Mouse (Mus musculus) heart, embryonic 16.5 days (tissue): ENCODE measurements at regions not wholly inside any gene's neighbourhood (a gene's known extent, or its start where the extent isn't known, plus 50 kb on each side); places are given as distances from the start of the nearest gene placed in this dataset.

Experiments used
- ATAC-seq: fragments of 200-750 bp; cut with Nextera tagmentation; replicated peaks from 2 replicates; pipeline ENCODE4 v1.8.0; 2017; ENCODE audit warnings: moderate number of reproducible peaks; ENCODE audit not compliant: insufficient read depth, low FRiP score; ENCODE audit errors: extremely low read depth
- H3K27ac ChIP-seq: fragments of 300-500 bp; sonication (generic); 2 replicates; pipeline ENCODE4 v1.5.1; 2014; ENCODE audit warnings: mild to moderate bottlenecking, low read length, control low read depth, moderate library complexity
- H3K27me3 ChIP-seq: fragments of 300-500 bp; sonication (generic); 2 replicates; pipeline ENCODE4 v1.6.1; 2014; ENCODE audit warnings: low read length, mixed read lengths; ENCODE audit not compliant: control insufficient read depth, insufficient read depth
- H3K36me3 ChIP-seq: fragments of 300-500 bp; sonication (generic); 2 replicates; pipeline ENCODE4 v1.6.1; 2014; ENCODE audit not compliant: control insufficient read depth, insufficient read depth
- H3K4me1 ChIP-seq: fragments of 300-500 bp; sonication (generic); 2 replicates; pipeline ENCODE4 v1.6.1; 2014; ENCODE audit warnings: low read length, mixed read lengths; ENCODE audit not compliant: control insufficient read depth, insufficient read depth
- H3K4me2 ChIP-seq: fragments of 300-500 bp; sonication (generic); 2 replicates; pipeline ENCODE4 v1.6.1; 2014; ENCODE audit warnings: low read depth, mild to moderate bottlenecking, control low read depth, low read length
- H3K4me3 ChIP-seq: fragments of 300-500 bp; sonication (generic); 2 replicates; pipeline ENCODE4 v1.5.1; 2014; ENCODE audit warnings: mild to moderate bottlenecking, control low read depth, low read length
- H3K9ac ChIP-seq: fragments of 300-500 bp; sonication (generic); 2 replicates; pipeline ENCODE4 v1.6.1; 2014; ENCODE audit warnings: low read length, control low read depth
- H3K9me3 ChIP-seq: fragments of 300-500 bp; sonication (generic); replicated peaks from 2 replicates; pipeline ENCODE4 v1.6.1; 2016; ENCODE audit warnings: low read length; ENCODE audit not compliant: control insufficient read depth
- WGBS: fragments of 180-500 bp; shearing (Covaris S2); extraction: QIAGEN DNeasy Blood & Tissue Kit; methylation state at CpG from one replicate; pipeline ENCODE4 v1.1.7; 2014; 5-methylcytosine and 5-hydroxymethylcytosine counted together

DNA sequence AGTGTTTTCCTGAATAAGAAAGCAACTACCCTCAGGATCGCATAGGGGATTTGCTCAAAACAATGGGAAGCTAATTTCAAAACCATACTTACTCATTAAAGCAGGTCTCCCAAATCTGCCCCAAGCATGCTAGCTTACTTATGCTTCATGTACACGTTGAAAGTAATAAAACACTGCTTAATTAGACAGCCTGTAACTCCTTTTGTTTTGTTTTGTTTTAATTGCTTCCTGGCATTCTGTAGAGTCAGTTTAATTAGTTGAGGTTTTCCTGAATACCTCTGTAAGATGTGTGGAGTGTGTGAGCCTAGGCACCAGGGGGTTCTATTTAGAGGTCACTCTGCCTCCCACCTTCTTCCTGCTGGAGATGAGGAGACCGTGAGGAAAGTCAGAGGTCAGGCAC is 147.9 kb downstream of the Nufip1 start:
- Histone ChIP-seq H3K36me3 (no peaks in the 10 kb centered on the region), H3K27ac (no peak overlapping the region), H3K9me3 (no peaks in the 10 kb centered on the region), H3K9ac (no peak overlapping the region), H3K27me3 (no peaks in the 10 kb centered on the region), H3K4me1 (peaks cover 3% of the 10 kb centered on the region; the same call in 1 of the 2 replicates), H3K4me2 (no peak overlapping the region), H3K4me3 (no peak overlapping the region)
- 40% methylated on average over 3 of the region's 3 CpGs for whole genome bisulfite sequencing
- no peak for ATAC-seq

DNA sequence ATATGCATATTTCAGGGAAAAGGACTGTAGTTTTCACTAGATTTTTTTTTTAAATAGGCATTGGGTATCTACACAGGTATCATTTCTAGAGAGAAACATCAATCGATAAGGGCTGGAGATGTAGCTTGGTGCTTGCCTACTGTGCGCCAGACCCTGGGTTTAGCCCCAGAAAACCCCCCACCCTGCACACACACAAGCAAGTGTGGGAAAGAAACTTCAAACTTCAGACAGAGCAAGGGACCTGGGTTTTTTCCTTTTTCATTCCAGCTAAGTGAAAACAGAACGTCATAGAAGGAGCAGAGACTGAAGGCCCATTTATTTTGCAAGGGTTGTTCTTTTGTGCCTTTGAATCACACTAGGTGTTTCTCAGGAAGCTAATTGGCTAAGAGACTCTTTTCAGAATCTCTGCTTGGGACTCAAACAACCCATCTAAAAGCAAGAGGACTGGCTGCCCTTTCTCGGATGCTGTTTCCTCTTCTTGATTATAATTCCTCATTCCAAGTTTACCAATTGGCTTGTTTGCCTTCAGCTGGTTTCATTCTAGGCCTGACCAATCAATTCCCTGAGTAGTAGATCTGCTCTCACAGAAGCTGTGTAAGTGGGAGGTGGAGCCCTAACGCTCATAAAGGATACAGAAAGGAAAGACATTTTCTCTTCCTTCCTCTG is 150.1 kb downstream of the Nufip1 start:
- H3K36me3 ChIP-seq = no peaks in the 10 kb centered on the region
- no peak overlapping the region for H3K4me2 ChIP-seq
- H3K27ac ChIP-seq = no peak overlapping the region
- no peaks in the 10 kb centered on the region for H3K27me3 ChIP-seq
- no peak overlapping the region for H3K4me3 ChIP-seq
- no peaks in the 10 kb centered on the region for H3K4me1 ChIP-seq
- no peaks in the 10 kb centered on the region for H3K9me3 ChIP-seq
- ATAC-seq = no peak
- H3K9ac ChIP-seq = no peak overlapping the region
- 76% methylated on average over 5 of the region's 5 CpGs for WGBS

DNA sequence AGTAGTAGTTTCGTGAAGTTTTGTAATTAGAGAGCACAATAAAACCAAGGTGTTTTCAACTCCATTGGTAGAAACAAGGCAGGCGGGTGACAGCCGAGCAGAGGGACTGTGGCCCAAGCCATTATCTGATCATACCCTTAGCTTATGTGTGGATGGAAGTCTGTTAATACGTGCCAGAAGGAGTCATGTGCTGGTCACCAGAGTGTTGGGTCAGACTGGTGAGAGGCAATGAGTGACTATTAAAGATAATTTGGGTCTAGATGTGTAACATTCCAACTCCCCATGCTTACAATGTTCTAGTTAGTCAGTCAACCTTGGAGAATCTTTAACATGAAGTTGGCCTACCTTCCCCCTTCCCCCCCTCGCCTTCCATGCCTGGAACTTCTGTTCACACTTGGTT is 151.1 kb upstream of the Tsc22d1 start:
- no peaks in the 10 kb centered on the region for H3K4me1 ChIP-seq
- no peaks in the 10 kb centered on the region for H3K36me3 ChIP-seq
- ATAC-seq = no peak
- H3K27ac ChIP-seq = no peak overlapping the region
- H3K27me3 ChIP-seq = no peaks in the 10 kb centered on the region
- H3K4me3 ChIP-seq = no peak overlapping the region
- H3K9ac ChIP-seq = no peak overlapping the region
- WGBS = 91% methylated on average over 5 of the region's 5 CpGs
- no peaks in the 10 kb centered on the region for H3K9me3 ChIP-seq
- no peak overlapping the region for H3K4me2 ChIP-seq

DNA sequence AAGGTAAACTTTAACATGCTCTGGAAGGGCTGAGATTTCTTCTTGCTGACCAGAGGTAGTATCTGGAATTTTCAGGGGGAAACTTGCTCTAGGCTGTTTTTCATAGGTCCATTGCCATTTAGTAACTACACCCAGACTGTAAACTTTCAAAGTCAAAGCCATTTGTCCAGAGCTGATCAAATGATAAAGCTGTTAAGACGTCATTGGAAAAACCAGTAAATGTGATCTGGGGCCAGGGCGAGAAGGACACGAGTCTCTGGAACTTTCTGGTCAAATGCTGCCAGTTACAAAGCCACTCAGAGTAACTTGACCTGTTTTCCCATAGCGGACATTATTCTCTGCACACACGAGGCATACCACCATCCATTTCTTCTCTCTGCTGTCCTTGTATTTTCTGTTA is 148.9 kb upstream of the Tsc22d1 start:
- H3K27ac ChIP-seq = no peak overlapping the region
- WGBS = 90% methylated on average over 5 of the region's 5 CpGs
- no peak overlapping the region for H3K4me3 ChIP-seq
- H3K4me2 ChIP-seq = no peak overlapping the region
- no peaks in the 10 kb centered on the region for H3K9me3 ChIP-seq
- no peak overlapping the region for H3K9ac ChIP-seq
- H3K27me3 ChIP-seq = no peaks in the 10 kb centered on the region
- H3K4me1 ChIP-seq = no peaks in the 10 kb centered on the region
- no peaks in the 10 kb centered on the region for H3K36me3 ChIP-seq
- no peak for ATAC-seq

DNA sequence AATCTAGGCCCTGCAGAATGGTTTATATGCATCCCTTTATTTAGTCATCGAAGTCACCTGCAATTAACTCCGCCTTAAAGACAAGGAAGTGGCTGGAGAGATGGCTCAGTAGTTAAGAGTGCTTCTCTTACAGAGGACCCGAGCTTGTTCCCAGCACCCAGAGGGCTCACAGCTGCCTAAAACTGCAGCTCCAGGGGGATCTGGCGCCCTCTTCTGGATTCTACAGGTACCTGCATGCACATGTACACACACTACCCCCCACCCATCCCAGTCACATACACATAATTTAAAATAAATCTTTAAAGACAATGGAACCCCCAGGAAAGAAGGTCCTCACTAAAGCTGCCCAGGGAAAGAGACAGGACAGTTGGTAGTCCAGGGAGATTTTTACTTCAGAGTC is 148.5 kb upstream of the Tsc22d1 start:
- Histone ChIP-seq H3K4me3 (no peak overlapping the region), H3K27me3 (no peaks in the 10 kb centered on the region), H3K27ac (no peak overlapping the region), H3K4me1 (no peaks in the 10 kb centered on the region), H3K9ac (no peak overlapping the region), H3K9me3 (no peaks in the 10 kb centered on the region), H3K36me3 (no peaks in the 10 kb centered on the region), H3K4me2 (no peak overlapping the region)
- WGBS = 78% methylated on average over 4 of the region's 4 CpGs
- ATAC-seq = no peak

DNA sequence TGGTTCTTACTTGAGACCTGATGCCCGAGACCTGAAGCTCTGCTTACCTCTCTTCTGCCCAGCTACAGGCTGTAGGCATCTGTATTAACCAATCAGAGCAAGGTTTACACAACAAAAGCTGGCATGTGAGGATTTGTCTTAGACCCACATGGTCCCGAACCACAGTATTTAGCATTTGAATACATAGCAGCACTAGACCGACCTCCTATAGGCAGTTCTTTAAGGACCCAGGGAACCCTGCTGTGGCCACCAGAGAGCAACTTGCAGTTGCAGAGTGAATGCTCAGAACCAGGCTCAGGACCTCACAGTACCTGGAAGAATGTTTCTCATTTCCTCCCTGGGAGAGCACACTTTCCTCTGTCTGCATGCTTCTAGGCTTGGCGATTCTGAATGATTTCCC is 147.7 kb upstream of the Tsc22d1 start:
- no peak for ATAC-seq
- no peak overlapping the region for H3K9ac ChIP-seq
- no peaks in the 10 kb centered on the region for H3K9me3 ChIP-seq
- no peaks in the 10 kb centered on the region for H3K27me3 ChIP-seq
- H3K36me3 ChIP-seq = no peaks in the 10 kb centered on the region
- H3K4me1 ChIP-seq = no peaks in the 10 kb centered on the region
- 54% methylated on average over 4 of the region's 4 CpGs for WGBS
- H3K4me3 ChIP-seq = no peak overlapping the region
- H3K4me2 ChIP-seq = no peak overlapping the region
- no peak overlapping the region for H3K27ac ChIP-seq

DNA sequence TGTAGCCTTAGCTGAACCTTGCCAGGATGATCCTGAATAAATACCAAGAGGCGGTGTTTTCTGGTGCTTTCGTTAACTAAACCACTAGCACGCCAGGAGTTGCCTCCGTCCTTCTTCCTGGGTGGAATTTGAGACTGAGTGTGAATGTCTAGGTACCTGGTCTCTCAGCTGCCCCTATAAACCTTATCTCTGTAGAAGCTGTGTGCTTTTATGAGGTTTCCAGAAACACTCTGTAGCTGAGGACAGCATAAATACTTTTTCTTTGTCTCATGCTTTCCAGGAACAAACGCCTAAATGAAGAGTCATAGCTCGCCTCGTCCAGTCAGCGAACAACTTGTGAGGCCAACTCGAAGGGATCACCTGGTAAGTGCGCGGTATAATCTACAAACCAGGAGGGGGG is 143.6 kb upstream of the Tsc22d1 start:
- ATAC-seq = no peak
- no peaks in the 10 kb centered on the region for H3K27me3 ChIP-seq
- H3K36me3 ChIP-seq = no peaks in the 10 kb centered on the region
- no peak overlapping the region for H3K27ac ChIP-seq
- H3K4me2 ChIP-seq = no peak overlapping the region
- H3K4me3 ChIP-seq = no peak overlapping the region
- peaks cover under 1% of the 10 kb centered on the region; the same call in 1 of the 2 replicates for H3K4me1 ChIP-seq
- H3K9ac ChIP-seq = no peak overlapping the region
- 67% methylated on average over 11 of the region's 11 CpGs for WGBS
- H3K9me3 ChIP-seq = 0 out of 2 replicates have a peak, but pooled peaks cover 4% of the 10 kb centered on the region

DNA sequence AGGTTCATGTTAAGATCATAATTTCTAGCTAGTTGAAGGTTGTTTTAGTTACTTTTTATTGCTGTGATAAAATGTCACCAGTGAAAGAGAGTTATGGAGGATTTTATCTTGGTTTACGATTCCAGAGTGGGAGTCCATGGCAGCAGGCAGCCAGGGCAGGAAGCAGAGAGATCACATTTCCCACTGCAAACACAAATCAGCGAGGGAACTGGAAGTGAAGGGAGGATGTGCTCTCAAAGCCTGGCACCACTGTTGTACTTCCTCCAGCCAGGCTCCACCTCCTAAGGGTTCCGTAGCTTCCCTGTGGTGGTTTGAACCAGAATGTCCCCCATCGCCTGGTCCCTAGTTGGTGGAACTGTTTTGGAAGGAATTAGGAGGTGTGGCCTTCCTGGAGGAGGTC is 141.9 kb upstream of the Tsc22d1 start:
- Histone ChIP-seq H3K27ac (no peak overlapping the region), H3K27me3 (no peaks in the 10 kb centered on the region), H3K9me3 (0 out of 2 replicates have a peak, but pooled peaks cover 4% of the 10 kb centered on the region), H3K4me2 (no peak overlapping the region), H3K4me3 (no peak overlapping the region), H3K4me1 (peaks cover 7% of the 10 kb centered on the region), H3K9ac (no peak overlapping the region), H3K36me3 (no peaks in the 10 kb centered on the region)
- WGBS = 84% methylated on average over 4 of the region's 4 CpGs
- no peak for ATAC-seq

DNA sequence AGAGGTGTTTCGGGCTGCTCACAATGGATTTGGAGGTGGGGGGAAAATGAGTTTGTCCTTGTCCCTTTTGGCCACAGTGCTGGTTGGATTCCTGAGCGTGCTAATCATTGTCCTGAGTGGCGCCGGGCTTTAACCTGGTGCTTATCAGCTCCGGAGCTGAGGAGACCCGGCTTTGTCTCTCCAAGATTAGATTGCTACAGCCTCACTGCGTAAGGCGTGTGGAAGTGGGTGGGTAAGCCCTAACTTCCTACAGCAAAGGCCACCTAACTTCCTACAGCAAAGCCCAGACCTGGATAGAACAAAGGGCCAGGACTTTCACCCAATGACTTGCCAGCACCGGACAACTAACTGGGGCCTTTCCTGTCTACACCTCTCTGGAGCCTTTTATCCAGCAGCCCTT is 138.1 kb upstream of the Tsc22d1 start:
- WGBS = 20% methylated on average over 9 of the region's 9 CpGs
- peak overlapping the region; percentile 14; the same call in 1 of the 2 replicates for H3K4me2 ChIP-seq
- no peaks in the 10 kb centered on the region for H3K27me3 ChIP-seq
- H3K36me3 ChIP-seq = no peaks in the 10 kb centered on the region
- no peak overlapping the region for H3K27ac ChIP-seq
- no peak overlapping the region for H3K9ac ChIP-seq
- peaks cover 7% of the 10 kb centered on the region for H3K4me1 ChIP-seq
- ATAC-seq = peak; percentile 63
- no peak overlapping the region for H3K4me3 ChIP-seq
- 0 out of 2 replicates have a peak, but pooled peaks cover 4% of the 10 kb centered on the region for H3K9me3 ChIP-seq
